8 mouse cellular contexts compared by ENCODE assay signal in the genomic region with DNA sequence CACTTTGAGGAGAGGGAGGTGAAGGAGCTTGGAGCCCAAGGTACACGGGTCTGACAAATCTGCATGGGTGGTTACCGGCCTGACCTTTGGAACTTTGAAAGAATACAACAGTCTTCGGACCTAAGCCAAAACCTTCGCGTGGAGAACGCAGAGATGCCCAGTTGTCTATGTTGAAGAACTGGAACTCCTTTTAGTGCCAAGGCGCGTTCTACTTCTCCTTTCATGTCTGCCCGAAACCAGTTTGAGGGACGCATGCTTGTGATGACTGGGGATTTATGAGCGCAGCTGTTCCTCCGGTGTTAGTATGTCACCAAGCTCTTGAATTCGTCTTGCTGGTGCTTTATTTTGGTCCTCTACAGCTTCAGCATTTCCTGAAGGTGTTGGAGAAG. TPM values are rescaled to one million over a fixed set of nuclear protein-coding genes. Genes with fewer than 3 reads are reported as not detected.
DNase-seq lines count a peak whose midpoint lies in the region; ATAC-seq lines count a peak whose summit lies in the region.

No protein-coding gene starts in this region.

- ATAC-seq in heart, embryonic 14.5 days (ENCODE audit: insufficient number of reproducible peaks, insufficient read depth, low FRiP score, low read depth) = no peak
- ATAC-seq in embryonic facial prominence, embryonic 13.5 days (ENCODE audit: insufficient number of reproducible peaks, insufficient read depth, low FRiP score, low TSS enrichment, low read depth) = no peak
- ATAC-seq in midbrain, embryonic 11.5 days (ENCODE audit: low FRiP score) = no peak

- no peak for DNase-seq in heart, adult 9 months (ENCODE audit: low spot score in 2 of 2)
- DNase-seq in kidney, adult 8-10 months = peak; percentile 74 to 81
- DNase-seq in midbrain, embryonic 11.5 days (ENCODE audit: low spot score, missing footprints) = no peak
- DNase-seq in Muller cell, postnatal 12 days (ENCODE audit: inconsistent ontology term) = no peak
- DNase-seq in layer of hippocampus, adult 9-11 months = no peak
- DNase-seq in adipocyte (ENCODE audit: low spot score) = no peak

- H3K9me3 ChIP-seq in heart, embryonic 14.5 days (ENCODE audit: control insufficient read depth, low read length) = no peaks in the 10 kb centered on the region
- no peaks in the 10 kb centered on the region for H3K9me3 ChIP-seq in embryonic facial prominence, embryonic 13.5 days
- H3K9me3 ChIP-seq in midbrain, embryonic 11.5 days (ENCODE audit: control insufficient read depth, low read length) = no peaks in the 10 kb centered on the region

- H3K27ac ChIP-seq in heart, embryonic 14.5 days (replicated peaks in 1 of 2; ENCODE audit: control insufficient read depth in 1 of 2, insufficient read depth in 1 of 2, low read depth in 2 of 2, low read length in 2 of 2) = no peak overlapping the region
- no peak overlapping the region for H3K27ac ChIP-seq in embryonic facial prominence, embryonic 13.5 days
- no peak overlapping the region for H3K27ac ChIP-seq in midbrain, embryonic 11.5 days (ENCODE audit: low read depth, low read length)

- 78% methylated on average over 13 of the region's 13 CpGs for WGBS in heart, embryonic 14.5 days
- WGBS in embryonic facial prominence, embryonic 13.5 days = 82% methylated on average over 13 of the region's 13 CpGs
- 85% methylated on average over 13 of the region's 13 CpGs for WGBS in midbrain, embryonic 11.5 days

- peaks cover 11 to 33% of the 10 kb centered on the region in 2 experiments for H3K4me1 ChIP-seq in heart, embryonic 14.5 days (ENCODE audit: control insufficient read depth in 2 of 2, insufficient read depth in 2 of 2, low read length in 2 of 2)
- peaks cover 34% of the 10 kb centered on the region for H3K4me1 ChIP-seq in embryonic facial prominence, embryonic 13.5 days
- H3K4me1 ChIP-seq in midbrain, embryonic 11.5 days (ENCODE audit: control insufficient read depth, insufficient read depth, low read length) = peaks cover 8% of the 10 kb centered on the region

- no peaks in the 10 kb centered on the region for H3K36me3 ChIP-seq in heart, embryonic 14.5 days (ENCODE audit: control insufficient read depth, insufficient read depth, low read length)
- H3K36me3 ChIP-seq in embryonic facial prominence, embryonic 13.5 days = no peaks in the 10 kb centered on the region
- H3K36me3 ChIP-seq in midbrain, embryonic 11.5 days (ENCODE audit: control insufficient read depth, insufficient read depth, low read length) = no peaks in the 10 kb centered on the region

- H3K4me3 ChIP-seq in heart, embryonic 14.5 days (ENCODE audit: control insufficient read depth in 1 of 2, insufficient read depth in 1 of 2, low read depth in 1 of 2, low read length in 2 of 2) = peak overlapping the region; percentile 64 to 97; a peak in 3 of 4 replicates
- H3K4me3 ChIP-seq in embryonic facial prominence, embryonic 13.5 days = peak overlapping the region; percentile 69
- H3K4me3 ChIP-seq in midbrain, embryonic 11.5 days (ENCODE audit: low read depth, low read length) = peak overlapping the region; percentile 74

- H3K27me3 ChIP-seq in heart, embryonic 14.5 days (ENCODE audit: control insufficient read depth, insufficient read depth, low read length) = no peaks in the 10 kb centered on the region
- H3K27me3 ChIP-seq in embryonic facial prominence, embryonic 13.5 days = no peaks in the 10 kb centered on the region; the same call in 1 of the 2 replicates
- no peaks in the 10 kb centered on the region for H3K27me3 ChIP-seq in midbrain, embryonic 11.5 days (ENCODE audit: control insufficient read depth, insufficient read depth, low read length)

- H3K4me2 ChIP-seq in heart, embryonic 14.5 days (ENCODE audit: low read length) = peak overlapping the region; percentile 95
- peak overlapping the region; percentile 84 for H3K4me2 ChIP-seq in embryonic facial prominence, embryonic 13.5 days
- H3K4me2 ChIP-seq in midbrain, embryonic 11.5 days = peak overlapping the region; percentile 81

- H3K9ac ChIP-seq in heart, embryonic 14.5 days (ENCODE audit: low read length) = peak overlapping the region; percentile 73
- peak overlapping the region; percentile 84 for H3K9ac ChIP-seq in embryonic facial prominence, embryonic 13.5 days
- peak overlapping the region; percentile 79; the same call in 1 of the 2 replicates for H3K9ac ChIP-seq in midbrain, embryonic 11.5 days (ENCODE audit: low read length)

RNA-seq across cellular contexts. Expression of a gene that starts 1.0 kb away (rescaled TPM):
- polyA plus RNA-seq in heart, embryonic 14.5 days (2014; fragmentation: Nextera tagmentation; extraction: Ambion mirVana) = 56.5 and 58.7 TPM in 2 replicates
- polyA plus RNA-seq in embryonic facial prominence, embryonic 13.5 days (2015; fragmentation: Nextera tagmentation; extraction: Ambion mirVana) = 54.2 and 61.7 TPM in 2 replicates
- 58.2 and 62.6 TPM in 2 replicates for polyA plus RNA-seq in midbrain, embryonic 11.5 days (2014; fragmentation: Nextera tagmentation; extraction: Ambion mirVana)

RNA-seq across cellular contexts. Expression of a gene that starts 9.1 kb away (rescaled TPM):
- 69.2 and 74.3 TPM in 2 replicates for polyA plus RNA-seq in heart, embryonic 14.5 days (2014; fragmentation: Nextera tagmentation; extraction: Ambion mirVana)
- 47.1 and 48.8 TPM in 2 replicates for polyA plus RNA-seq in embryonic facial prominence, embryonic 13.5 days (2015; fragmentation: Nextera tagmentation; extraction: Ambion mirVana)
- 49.8 and 54.0 TPM in 2 replicates for polyA plus RNA-seq in midbrain, embryonic 11.5 days (2014; fragmentation: Nextera tagmentation; extraction: Ambion mirVana)

RNA-seq across cellular contexts. Expression of a gene that starts 24.4 kb away (rescaled TPM):
- polyA plus RNA-seq in heart, embryonic 14.5 days (2014; fragmentation: Nextera tagmentation; extraction: Ambion mirVana) = 11.1 and 13.3 TPM in 2 replicates
- 25.1 and 28.9 TPM in 2 replicates for polyA plus RNA-seq in embryonic facial prominence, embryonic 13.5 days (2015; fragmentation: Nextera tagmentation; extraction: Ambion mirVana)
- polyA plus RNA-seq in midbrain, embryonic 11.5 days (2014; fragmentation: Nextera tagmentation; extraction: Ambion mirVana) = 16.0 and 16.1 TPM in 2 replicates

RNA-seq across cellular contexts. Expression of a gene that starts 27.5 kb away (rescaled TPM):
- 10.9 and 15.0 TPM in 2 replicates for polyA plus RNA-seq in heart, embryonic 14.5 days (2014; fragmentation: Nextera tagmentation; extraction: Ambion mirVana)
- 20.3 and 26.9 TPM in 2 replicates for polyA plus RNA-seq in embryonic facial prominence, embryonic 13.5 days (2015; fragmentation: Nextera tagmentation; extraction: Ambion mirVana)
- 7.3 and 8.1 TPM in 2 replicates for polyA plus RNA-seq in midbrain, embryonic 11.5 days (2014; fragmentation: Nextera tagmentation; extraction: Ambion mirVana)

RNA-seq across cellular contexts. Expression of a gene that starts 40.6 kb away (rescaled TPM):
- polyA plus RNA-seq in heart, embryonic 14.5 days (2014; fragmentation: Nextera tagmentation; extraction: Ambion mirVana) = 1,689 and 1,756 TPM in 2 replicates
- 473 and 528 TPM in 2 replicates for polyA plus RNA-seq in embryonic facial prominence, embryonic 13.5 days (2015; fragmentation: Nextera tagmentation; extraction: Ambion mirVana)
- 730 and 739 TPM in 2 replicates for polyA plus RNA-seq in midbrain, embryonic 11.5 days (2014; fragmentation: Nextera tagmentation; extraction: Ambion mirVana)

Comparison
In these comparisons a context has a peak if more than half of its experiments do, and no peak if none do; other contexts are left out.
1. DNase-seq: peak in kidney, adult 8-10 months (2 of 2); none in heart, adult 9 months (0 of 2), midbrain, embryonic 11.5 days (single experiment), Muller cell, postnatal 12 days (single experiment), layer of hippocampus, adult 9-11 months (single experiment) and adipocyte (single experiment).
2. Peak in every context shown above with its lines, with median percentiles within 50 percentile points of each other: H3K4me2 ChIP-seq, H3K4me3 ChIP-seq and H3K9ac ChIP-seq.